Mouse (Mus musculus) inflammation-experienced regulatory T-cells, adult 6 months (primary cell): ENCODE results near the gene Tiparp. TPM values are rescaled to one million over a fixed set of nuclear protein-coding genes. Genes with fewer than 3 reads are reported as not detected.
A peak's percentile ranks its signal among the peaks of the same experiment; 100 is the strongest.

ENCODE experiments used
- ATAC-seq: one replicate; pipeline ENCODE4 v1.8.0; 2017
- polyA plus RNA-seq, 3 experiments: library from polyadenylated mRNA; unstranded; fragments of 100-300 nt; shearing (Covaris generic); gene quantifications; one replicate each; pipeline ENCODE4 v1.2.1; 2017

Gene Tiparp
- polyA plus RNA-seq, result 1 to 10 TPM; 3.2 to 9.1 (median 7.9) TPM

DNA sequence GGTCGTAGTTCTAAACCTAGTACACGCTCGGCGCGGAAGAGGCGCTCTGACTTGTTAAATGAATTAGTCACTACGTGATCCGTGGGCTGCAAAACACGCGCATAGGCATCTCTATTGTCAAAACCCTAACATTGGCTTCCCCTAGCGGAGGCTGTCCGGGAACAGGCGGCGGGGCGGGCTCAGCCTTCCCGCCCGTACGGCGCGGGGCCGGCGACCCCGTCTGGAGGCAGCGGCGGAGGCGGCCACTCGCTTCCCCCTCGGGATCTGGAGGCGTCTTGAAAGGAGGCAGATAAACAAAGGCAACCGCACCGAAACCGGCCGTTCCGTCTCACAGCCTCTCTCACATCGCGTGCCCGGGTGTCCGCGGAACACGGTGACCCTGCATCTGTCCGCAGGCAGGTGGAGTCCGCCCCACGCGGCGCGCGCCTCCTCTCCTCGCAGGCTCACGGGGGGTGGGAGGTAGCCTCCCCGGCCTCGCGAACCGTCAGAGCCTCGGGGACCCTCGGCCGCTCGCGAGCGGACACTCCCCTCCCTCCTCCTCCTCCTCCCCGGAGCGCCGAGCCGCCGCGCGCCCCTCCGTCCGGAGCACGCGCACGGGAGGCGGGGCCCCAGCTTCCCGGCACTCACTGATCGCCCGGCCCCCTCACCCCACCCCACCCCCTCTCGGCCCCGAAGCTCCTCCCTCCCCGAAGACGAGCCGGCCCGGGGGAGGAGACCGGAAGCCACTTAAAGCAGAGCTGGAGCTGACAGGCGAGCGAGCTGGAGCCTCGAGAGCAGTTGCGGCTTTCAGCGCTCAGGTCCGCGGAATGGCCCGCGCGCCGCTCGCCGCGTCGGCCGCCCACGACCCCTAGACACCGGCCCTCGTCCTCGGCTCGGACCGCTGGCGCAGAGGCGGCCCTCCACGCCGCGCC, at the start of gene Tiparp:
Tiparp (plus strand) TSS at position 720 of the 911 bp plus-strand sequence.
- peak; percentile 75 for ATAC-seq

DNA sequence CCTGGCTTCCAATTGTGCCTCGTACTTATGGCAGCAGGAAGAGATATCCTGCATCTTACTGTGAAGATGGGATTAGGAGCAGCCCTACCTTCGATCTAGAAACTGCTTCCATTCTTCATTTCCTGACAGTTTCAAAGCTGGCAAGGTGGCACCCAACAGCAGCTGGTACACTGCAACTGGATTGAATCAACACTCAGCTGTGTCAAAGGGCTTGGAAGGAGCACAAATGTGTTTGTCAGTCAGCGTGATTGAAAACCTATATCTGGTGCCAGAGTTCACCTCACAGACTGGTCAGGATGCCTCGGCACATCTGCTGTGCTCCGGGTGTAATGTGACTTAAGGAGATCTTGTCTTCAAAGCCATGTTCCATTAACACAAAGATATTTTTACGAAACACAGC, 47.5 kb upstream of the Tiparp start:
- ATAC-seq, result no peak

DNA sequence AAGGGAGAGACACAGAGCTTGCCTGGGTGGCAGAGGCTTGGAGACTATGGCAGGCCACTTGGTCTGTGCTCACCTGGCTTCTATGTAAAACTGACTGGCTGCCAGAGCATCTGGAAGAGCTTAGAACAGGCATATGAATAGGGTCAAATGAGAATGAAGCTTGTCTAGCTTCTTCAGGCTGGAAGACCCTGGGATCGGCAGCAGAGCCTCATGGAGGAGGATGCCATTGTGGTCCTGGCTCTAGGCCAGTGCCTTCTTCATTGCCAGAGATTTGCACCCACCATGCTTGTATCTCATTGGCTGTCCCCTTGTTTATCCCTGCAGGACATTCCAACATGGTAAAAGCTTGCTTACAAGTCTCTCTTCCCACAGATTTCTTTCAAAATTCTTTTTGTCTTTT, 45.9 kb upstream of the Tiparp start:
- no peak for ATAC-seq

DNA sequence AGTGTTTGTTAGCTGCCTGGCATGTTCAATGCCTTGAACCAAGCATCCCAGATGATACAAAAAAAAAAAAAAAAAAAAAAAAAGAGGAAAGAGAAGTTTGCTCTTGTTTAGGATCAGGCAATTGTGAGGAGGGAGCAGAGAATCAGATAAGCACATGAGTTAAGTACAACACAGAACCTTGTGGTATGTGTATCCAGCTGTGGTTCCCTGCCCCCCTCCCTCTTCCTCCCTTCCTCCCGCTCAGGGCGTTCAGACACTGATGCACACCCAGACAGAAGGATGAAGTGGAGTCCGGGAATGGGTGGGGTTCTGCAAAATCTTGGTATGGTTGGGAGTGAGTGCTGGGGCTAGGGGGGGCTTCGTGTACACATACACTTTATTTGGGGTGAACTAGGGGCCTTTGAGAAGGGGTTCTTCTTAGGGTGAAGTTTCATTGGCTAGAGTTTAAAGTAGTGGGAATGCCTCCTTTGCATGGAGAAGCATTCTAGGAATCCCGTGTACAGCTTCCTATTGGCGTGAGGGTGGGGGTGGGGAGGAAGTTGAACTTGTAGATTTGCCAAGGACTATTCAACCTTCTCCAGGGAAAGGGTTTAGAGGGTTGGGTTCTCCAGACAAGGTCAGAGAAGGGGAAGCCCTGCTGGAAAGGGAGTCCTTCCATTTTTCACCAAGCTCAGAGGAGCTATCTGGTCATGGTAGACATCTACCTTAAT, 45.4 kb upstream of the Tiparp start:
- ATAC-seq, result no peak

DNA sequence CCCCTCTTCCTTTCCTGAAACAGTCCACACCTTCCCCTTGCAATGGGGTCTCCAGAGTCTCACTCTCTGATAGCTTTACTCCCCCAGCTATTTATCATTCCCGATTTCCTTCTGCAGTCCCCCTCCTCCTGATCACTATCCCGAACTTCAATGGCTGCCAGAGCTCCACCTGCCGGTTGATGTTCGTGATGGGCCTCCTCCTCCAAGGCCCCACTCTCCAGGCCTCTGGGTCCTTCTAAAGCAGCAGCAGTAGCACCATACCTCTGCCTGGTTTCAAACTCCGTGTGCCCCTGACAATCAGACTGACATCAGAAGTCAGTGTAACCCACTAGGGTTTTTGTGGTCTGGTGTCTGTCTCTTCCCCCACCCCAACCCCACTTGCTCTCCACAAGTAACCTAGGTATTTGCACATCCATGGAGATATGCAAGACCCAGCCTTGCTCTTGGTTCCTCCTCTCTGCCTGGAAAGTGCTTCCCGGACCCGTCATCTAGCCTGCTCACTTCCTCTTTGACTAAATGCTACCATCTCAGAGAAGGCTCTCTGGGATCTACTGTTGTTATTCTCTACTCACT, 44.0 kb upstream of the Tiparp start:
- no peak for ATAC-seq

GRCm38 (mm10) chr3:65487419-65488088, 40.7 kb upstream of the Tiparp start:
- ATAC-seq, result no peak

- ATAC-seq, result no peak
Observed at GRCm38 (mm10) chr3:65488556-65489244, 39.5 kb upstream of the Tiparp start.

DNA sequence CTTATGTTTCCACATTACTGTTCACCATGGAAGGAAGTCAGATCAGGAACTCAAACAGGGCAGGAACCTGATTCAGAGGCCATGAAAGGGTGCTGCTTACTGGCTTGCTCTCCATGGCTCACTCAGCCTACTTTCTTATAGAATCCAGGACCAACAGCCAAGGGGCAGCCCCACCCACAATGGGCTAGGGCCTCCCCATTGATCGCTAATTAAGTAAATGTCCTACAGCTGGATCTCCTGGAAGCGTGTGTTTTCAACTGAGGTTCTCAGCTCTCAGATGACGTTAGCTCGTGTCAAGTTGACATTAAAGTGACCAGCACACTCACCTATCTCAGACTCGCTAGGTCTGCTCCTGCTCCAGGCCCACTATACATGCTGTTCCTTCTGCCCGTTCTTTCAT, 38.6 kb upstream of the Tiparp start:
- no peak for ATAC-seq

- no peak for ATAC-seq
Observed at GRCm38 (mm10) chr3:65494291-65494763, 33.9 kb upstream of the Tiparp start.

GRCm38 (mm10) chr3:65507766-65508165, 20.4 kb upstream of the Tiparp start:
- ATAC-seq, result no peak

DNA sequence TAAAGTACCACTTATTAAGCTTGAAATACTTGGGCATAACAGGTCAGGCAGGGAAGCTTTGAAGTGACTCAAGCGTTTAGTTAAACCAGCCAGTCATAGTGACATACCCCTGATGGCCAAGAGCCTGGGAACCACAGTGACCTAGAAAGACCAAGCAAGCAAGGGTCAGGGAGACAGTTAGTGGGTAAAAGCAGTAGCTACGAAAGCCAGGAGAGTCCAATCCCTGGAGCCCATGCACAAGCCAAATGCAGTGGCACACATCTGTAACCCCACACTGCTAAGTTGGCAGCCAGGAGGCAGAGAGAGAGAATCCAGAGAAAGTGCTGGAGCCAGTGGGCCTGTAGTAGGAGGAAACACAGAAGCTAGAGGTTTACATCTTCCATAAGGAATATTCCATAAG, 17.6 kb upstream of the Tiparp start:
- no peak for ATAC-seq

DNA sequence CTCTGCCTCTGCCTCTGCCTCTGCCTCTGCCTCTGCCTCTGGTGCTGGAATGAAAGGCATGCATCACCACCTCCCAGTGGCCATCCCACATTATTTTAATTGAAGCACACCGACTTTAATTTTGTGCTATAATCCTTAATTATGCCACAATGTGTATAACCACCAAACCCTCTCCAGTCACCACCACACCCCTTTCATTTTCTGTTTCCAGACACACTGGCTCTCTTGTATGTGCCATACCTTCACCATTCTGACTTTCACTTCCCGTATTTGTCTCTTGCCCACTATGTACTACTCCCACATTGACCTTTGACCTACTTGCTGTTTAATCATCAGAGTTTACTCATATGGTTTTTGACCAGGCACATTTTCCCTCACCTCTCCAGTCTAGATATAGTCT, 12.5 kb upstream of the Tiparp start:
- ATAC-seq, result peak; percentile 64

DNA sequence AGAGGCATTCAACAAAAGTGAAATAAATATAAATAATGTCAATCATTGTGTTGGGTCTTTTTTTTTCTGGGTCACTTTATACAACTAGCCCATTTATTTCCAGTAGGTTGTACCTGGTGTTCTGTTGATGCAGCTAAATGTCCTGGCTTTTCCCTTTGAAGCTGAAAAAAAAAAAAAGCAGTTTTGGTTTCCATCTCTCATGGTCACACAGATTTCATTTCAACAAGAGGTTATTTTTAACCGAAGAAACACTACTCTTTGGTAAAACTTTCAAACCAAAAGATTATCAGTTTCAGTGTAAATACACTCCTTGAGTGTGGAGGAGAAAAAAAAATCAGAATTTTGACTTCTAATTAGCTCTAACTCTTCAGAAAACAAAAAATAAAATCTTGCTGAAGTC, 11.7 kb upstream of the Tiparp start:
- ATAC-seq, result no peak

DNA sequence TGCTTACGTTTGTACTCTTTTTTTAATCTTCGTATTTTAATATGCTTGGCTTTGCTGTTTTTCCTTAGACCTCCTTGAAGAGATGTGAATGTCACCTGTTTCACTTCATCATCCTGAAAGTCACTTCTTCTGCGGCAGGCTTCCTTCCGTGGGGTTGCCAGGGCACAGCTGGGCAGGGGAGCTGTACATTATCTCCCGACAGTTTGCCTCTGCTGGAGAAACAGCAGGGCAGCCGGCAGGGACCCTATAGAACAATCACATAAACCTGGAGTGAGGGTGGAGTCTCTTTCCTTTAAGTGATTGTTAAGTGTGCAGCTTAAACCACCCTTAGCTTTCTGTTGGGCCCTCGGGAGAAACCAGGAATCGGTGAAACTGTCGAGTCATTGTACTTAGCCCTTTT, 11.1 kb upstream of the Tiparp start:
- peak; percentile 25 for ATAC-seq

DNA sequence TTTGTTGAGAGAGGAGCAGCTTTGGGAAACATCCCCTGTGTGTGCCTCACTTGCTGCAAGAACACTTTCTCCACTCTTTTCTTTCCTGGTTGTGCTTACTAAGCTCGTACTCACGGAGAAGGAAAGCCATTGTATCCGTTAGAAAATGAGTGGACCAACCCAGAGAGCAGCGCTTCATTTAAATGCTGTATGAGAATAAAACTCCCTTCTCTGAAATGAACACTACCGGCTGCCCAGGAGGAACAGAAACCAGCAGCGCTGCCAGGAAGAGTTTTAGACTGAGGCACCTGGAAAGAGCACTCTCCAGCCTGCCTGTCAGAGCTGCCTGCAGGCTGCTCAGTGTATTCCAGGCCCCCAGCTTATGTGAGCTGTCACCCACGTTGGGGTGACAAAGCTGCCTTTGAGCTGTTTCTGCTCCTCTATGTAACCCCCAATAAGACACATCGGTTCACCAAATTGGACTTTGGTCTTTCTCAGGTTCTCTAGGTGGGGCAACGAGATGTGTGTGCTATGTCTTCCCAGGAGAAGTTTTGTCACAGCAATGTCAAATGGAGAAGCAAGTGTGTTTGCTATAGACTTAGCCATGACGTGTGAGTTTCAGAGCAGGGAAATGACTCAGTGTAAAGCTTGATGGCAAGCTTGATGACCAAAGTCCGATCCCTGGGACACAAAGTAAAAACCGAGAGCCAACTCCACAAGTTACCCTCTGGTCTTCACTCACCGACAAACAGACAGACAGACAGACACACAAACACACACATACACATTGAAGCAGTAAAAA, 10.3 kb upstream of the Tiparp start:
- no peak for ATAC-seq

DNA sequence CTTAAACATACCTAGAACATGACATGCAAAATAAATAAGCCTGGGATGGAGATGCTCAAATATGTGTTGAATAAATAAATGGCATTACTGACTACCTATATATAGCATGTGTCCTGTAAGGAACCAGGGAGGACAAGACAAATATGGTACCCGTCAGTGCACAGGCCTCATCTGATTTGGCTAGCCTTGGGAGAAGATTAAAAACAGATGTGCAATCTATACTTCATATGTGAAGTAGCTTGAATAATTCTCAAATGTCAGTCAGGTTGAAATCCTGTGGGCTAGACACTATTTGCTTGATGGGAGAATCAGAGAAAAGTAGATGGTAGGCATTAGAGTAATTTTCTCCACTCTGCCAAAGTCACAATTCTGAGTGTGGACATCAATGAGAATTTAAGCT, 6.8 kb upstream of the Tiparp start:
- ATAC-seq, result no peak

- no peak for ATAC-seq
Observed at GRCm38 (mm10) chr3:65523397-65523796, 4.8 kb upstream of the Tiparp start.

DNA sequence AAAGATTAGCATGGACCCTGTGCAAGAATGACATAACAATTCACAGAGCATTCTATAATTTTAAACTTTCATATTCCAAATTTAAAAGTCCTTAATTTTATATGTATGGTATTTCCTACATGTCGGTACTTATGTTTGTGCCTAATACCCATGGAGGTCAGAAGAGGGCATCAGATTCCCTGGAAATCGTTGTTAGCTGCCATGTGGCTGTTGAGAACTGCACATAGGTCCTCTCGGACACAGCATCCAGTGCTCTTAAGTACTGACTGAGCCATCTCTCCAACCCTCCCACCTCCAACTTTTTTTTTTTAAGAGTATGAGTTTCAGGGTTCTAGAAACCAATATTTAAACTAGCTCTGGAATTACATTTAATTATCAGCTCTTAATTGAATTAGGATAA, 2.5 kb upstream of the Tiparp start:
- ATAC-seq, result no peak

DNA sequence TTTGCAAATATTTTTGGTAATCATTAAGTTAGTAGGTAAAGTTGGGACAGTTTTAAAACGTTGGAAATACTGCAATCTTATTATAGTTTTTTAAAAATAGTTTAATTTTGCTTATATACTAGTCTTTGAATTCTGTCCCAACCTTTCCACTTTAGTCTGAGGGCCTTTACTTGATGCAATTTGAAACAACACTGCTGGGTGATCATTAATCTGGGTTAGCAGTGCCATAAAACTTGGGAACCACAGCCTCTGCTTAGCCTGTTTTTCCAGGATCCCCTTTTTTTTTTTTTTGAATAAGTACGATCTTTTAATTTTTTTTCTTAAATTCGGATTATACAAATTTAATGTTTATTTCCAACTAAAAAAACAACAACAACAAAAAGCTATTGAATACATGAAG, 1.0 kb upstream of the Tiparp start:
- no peak for ATAC-seq

DNA sequence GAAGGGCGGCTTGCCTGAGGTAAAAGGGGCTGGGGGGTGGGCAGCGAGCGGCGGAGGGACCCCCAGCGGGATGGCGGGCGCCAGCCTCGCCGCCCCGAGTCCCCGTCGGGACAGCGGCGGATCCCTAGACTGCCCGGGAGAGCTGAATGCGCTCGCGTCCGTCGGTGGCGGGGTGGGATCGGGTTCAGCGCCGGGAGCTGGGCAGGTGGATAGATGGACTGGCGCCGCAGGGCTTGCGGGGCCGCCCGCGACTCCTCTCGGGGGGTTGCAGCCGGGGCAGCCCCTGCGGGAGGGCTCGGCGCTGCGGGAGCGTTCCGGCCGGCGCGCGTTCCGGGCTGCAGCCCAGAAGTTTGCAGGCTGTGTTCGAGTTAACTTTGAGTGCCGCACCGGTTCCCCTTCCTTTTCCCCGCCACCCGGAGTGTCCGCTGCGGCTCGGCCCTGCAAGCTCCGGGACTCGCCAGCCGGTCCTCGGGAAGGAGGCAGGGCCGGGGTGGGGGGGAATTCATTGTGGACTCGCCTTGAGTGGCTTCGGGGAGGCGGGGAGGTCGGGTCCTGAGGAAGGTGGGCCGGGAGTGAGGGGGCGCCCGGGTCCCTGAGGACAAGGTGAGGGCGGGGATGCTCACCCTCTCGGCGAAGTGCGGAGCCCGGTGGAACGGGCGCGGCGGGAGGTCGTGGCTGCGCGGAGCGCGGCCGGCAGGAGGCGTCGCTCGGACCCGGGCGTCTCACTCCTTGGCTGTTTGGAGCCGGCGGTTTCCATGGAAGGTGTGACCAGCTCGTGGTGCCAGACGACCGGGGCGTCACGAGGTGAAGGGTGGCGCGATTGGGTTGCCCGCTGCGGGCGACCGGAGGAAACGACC, 632 bp downstream of the Tiparp start:
- peak; percentile 6 for ATAC-seq
